Mouse (Mus musculus) thymus, postnatal 36 days (tissue): ENCODE measurements around the gene Shld1.

Source experiments
- DNase-seq, 2 experiments: peaks; one replicate each; pipeline ENCODE4 v3.0.0; 2022; ENCODE audit warnings: mixed read lengths in 2 of 2

Shld1 gene

GRCm38 (mm10) chr2:132726156-132726555 lies 39.4 kb downstream of the Shld1 start:
- DNase-seq, result no peak

- DNase-seq, result no peak
Measured at GRCm38 (mm10) chr2:132732940-132733339, 46.2 kb downstream of the Shld1 start.

- no peak for DNase-seq
Measured at GRCm38 (mm10) chr2:132733603-132734573, 47.2 kb downstream of the Shld1 start.

GRCm38 (mm10) chr2:132738816-132739432 lies 52.2 kb downstream of the Shld1 start:
- DNase-seq, result no peak

GRCm38 (mm10) chr2:132741862-132742347 lies 55.2 kb downstream of the Shld1 start:
- no peak for DNase-seq

GRCm38 (mm10) chr2:132744866-132745265 lies 58.1 kb downstream of the Shld1 start:
- no peak for DNase-seq

- no peak for DNase-seq
Measured at GRCm38 (mm10) chr2:132746108-132746507, 59.4 kb downstream of the Shld1 start.

GRCm38 (mm10) chr2:132750726-132751125 lies 64.0 kb downstream of the Shld1 start:
- no peak for DNase-seq

GRCm38 (mm10) chr2:132751141-132752066 lies 64.7 kb downstream of the Shld1 start:
- no peak for DNase-seq

GRCm38 (mm10) chr2:132752398-132752797 lies 65.7 kb downstream of the Shld1 start:
- DNase-seq, result no peak

GRCm38 (mm10) chr2:132753137-132753536 lies 66.4 kb downstream of the Shld1 start:
- DNase-seq, result no peak

- no peak for DNase-seq
Measured at GRCm38 (mm10) chr2:132757911-132758310, 71.2 kb downstream of the Shld1 start.

GRCm38 (mm10) chr2:132770822-132771221 lies 84.1 kb downstream of the Shld1 start:
- DNase-seq, result no peak

GRCm38 (mm10) chr2:132780978-132781377 lies 94.2 kb downstream of the Shld1 start, which contains the start of gene Chgb:
Chgb (plus strand) TSS chr2:132781278.
- DNase-seq, result no peak

- peak; percentile 79 to 80 for DNase-seq
Measured at GRCm38 (mm10) chr2:132781439-132782068, 94.8 kb downstream of the Shld1 start.

GRCm38 (mm10) chr2:132784039-132784438 lies 97.3 kb downstream of the Shld1 start:
- DNase-seq, result no peak

GRCm38 (mm10) chr2:132793441-132794203 lies 106.9 kb downstream of the Shld1 start:
- DNase-seq, result no peak

- DNase-seq, result no peak
Measured at GRCm38 (mm10) chr2:132794204-132794586, 107.5 kb downstream of the Shld1 start.
